Mouse (Mus musculus): ENCODE results near the gene Gm17571. TPM values are rescaled to one million over a fixed set of nuclear protein-coding genes. Genes with fewer than 3 reads are reported as not detected.

The Gm17571 gene
- total RNA-seq (2021): not detected
- polyA plus RNA-seq (2012; rRNA removed): not detected in 2 replicates
- long read RNA-seq: 0 reads

- no peak for DNase-seq
These were observed at the start of gene Gm17571 for GRCm38 (mm10) chr9:13446703-13447285. Gene Gm17571 (minus strand): TSS chr9:13446753.

GRCm38 (mm10) chr9:13495530-13495929, 49.0 kb upstream of the Gm17571 start:
- no peak for DNase-seq

- no peak for DNase-seq
These were observed 47.2 kb upstream of the Gm17571 start for GRCm38 (mm10) chr9:13493746-13494145.

- DNase-seq: no peak
These were observed 46.3 kb upstream of the Gm17571 start for GRCm38 (mm10) chr9:13492807-13493206.

- no peak for DNase-seq
These were observed 45.5 kb upstream of the Gm17571 start for GRCm38 (mm10) chr9:13491854-13492620.

GRCm38 (mm10) chr9:13491107-13491506, 44.6 kb upstream of the Gm17571 start:
- no peak for DNase-seq

- no peak for DNase-seq
These were observed 39.4 kb upstream of the Gm17571 start for GRCm38 (mm10) chr9:13485914-13486313.

GRCm38 (mm10) chr9:13484267-13485240, 38.0 kb upstream of the Gm17571 start:
- DNase-seq: no peak

GRCm38 (mm10) chr9:13483199-13484068, 36.9 kb upstream of the Gm17571 start:
- DNase-seq: no peak

- no peak for DNase-seq
These were observed 32.7 kb upstream of the Gm17571 start for GRCm38 (mm10) chr9:13479275-13479674.

GRCm38 (mm10) chr9:13474951-13475350, 28.4 kb upstream of the Gm17571 start:
- no peak for DNase-seq

GRCm38 (mm10) chr9:13470013-13470412, 23.5 kb upstream of the Gm17571 start:
- peak; percentile 29 for DNase-seq

- no peak for DNase-seq
These were observed 22.2 kb upstream of the Gm17571 start for GRCm38 (mm10) chr9:13468778-13469177.

GRCm38 (mm10) chr9:13467745-13468144, 21.2 kb upstream of the Gm17571 start:
- no peak for DNase-seq

GRCm38 (mm10) chr9:13466816-13467215, 20.3 kb upstream of the Gm17571 start:
- DNase-seq: no peak

- no peak for DNase-seq
These were observed 19.8 kb upstream of the Gm17571 start for GRCm38 (mm10) chr9:13466351-13466750.

- no peak for DNase-seq
These were observed 18.9 kb upstream of the Gm17571 start for GRCm38 (mm10) chr9:13465358-13466020.

GRCm38 (mm10) chr9:13460926-13461325, 14.4 kb upstream of the Gm17571 start:
- peak; percentile 48 for DNase-seq

GRCm38 (mm10) chr9:13460012-13460411, 13.5 kb upstream of the Gm17571 start:
- no peak for DNase-seq

GRCm38 (mm10) chr9:13459371-13459770, 12.8 kb upstream of the Gm17571 start:
- DNase-seq: no peak

GRCm38 (mm10) chr9:13457774-13458173, 11.2 kb upstream of the Gm17571 start:
- DNase-seq: no peak
